Mouse (Mus musculus) midbrain, postnatal 0 days (tissue): Measurements from ENCODE around the gene Gp1bb. TPM values are rescaled to one million over a fixed set of nuclear protein-coding genes. Genes with fewer than 3 reads are reported as not detected.

Experiments used
- ATAC-seq: fragments of 200-750 bp; cut with Nextera tagmentation; 2 replicates; pipeline ENCODE4 v1.8.0; 2017; ENCODE audit warnings: moderate number of reproducible peaks, mild to moderate bottlenecking, moderate TSS enrichment, moderate library complexity; ENCODE audit not compliant: low FRiP score
- DNase-seq: peaks from one replicate; pipeline ENCODE4 v3.0.0-alpha.2; 2015; ENCODE audit warnings: low spot score
- H3K27ac ChIP-seq: fragments of 300-500 bp; sonication (generic); 2 replicates; pipeline ENCODE4 v1.5.1; 2014; ENCODE audit warnings: low read depth, mild to moderate bottlenecking, low read length, mixed read lengths
- H3K27me3 ChIP-seq: fragments of 300-500 bp; sonication (generic); 2 replicates; pipeline ENCODE4 v1.6.1; 2014; ENCODE audit warnings: low read length, control low read depth, mixed read lengths; ENCODE audit not compliant: insufficient read depth
- H3K36me3 ChIP-seq: fragments of 300-500 bp; sonication (generic); 2 replicates; pipeline ENCODE4 v1.6.1; 2014; ENCODE audit warnings: low read length, control low read depth, mixed read lengths; ENCODE audit not compliant: insufficient read depth
- H3K4me1 ChIP-seq: fragments of 300-500 bp; sonication (generic); 2 replicates; pipeline ENCODE4 v1.6.1; 2014; ENCODE audit warnings: mild to moderate bottlenecking, control low read depth, antibody characterized with exemption, low read length, mixed read lengths; ENCODE audit not compliant: insufficient read depth
- H3K4me2 ChIP-seq: fragments of 300-500 bp; sonication (generic); 2 replicates; pipeline ENCODE4 v1.6.1; 2014; ENCODE audit warnings: low read depth, mild to moderate bottlenecking, low read length, mixed read lengths; ENCODE audit not compliant: poor library complexity, severe bottlenecking
- H3K4me3 ChIP-seq: fragments of 300-500 bp; sonication (generic); 2 replicates; pipeline ENCODE4 v1.5.1; 2014; ENCODE audit warnings: low read depth, mild to moderate bottlenecking, low read length, moderate library complexity
- H3K9ac ChIP-seq: fragments of 300-500 bp; sonication (generic); replicated peaks from 2 replicates; pipeline ENCODE4 v1.6.1; 2014; ENCODE audit warnings: mild to moderate bottlenecking, low read length, moderate library complexity, mixed read lengths; ENCODE audit not compliant: poor library complexity, severe bottlenecking
- H3K9me3 ChIP-seq: fragments of 300-500 bp; sonication (generic); 2 replicates; pipeline ENCODE4 v1.6.1; 2016; ENCODE audit warnings: low read length, control low read depth
- CTCF ChIP-seq: IDR thresholded peaks from 2 replicates; pipeline ENCODE4 v1.5.1; 2016; ENCODE audit warnings: antibody characterized with exemption, mild to moderate bottlenecking
- WGBS: fragments of 180-500 bp; shearing (Covaris S2); extraction: QIAGEN DNeasy Blood & Tissue Kit; methylation state at CpG from one replicate; pipeline ENCODE4 v1.1.7; 2014; 5-methylcytosine and 5-hydroxymethylcytosine counted together
- polyA plus RNA-seq: library from polyadenylated mRNA; unstranded; fragments of >200 nt; fragmentation: Nextera tagmentation; extraction: Ambion mirVana; gene quantifications from 2 replicates; pipeline ENCODE4 v1.2.1, GENCODE M21; 2015
- total RNA-seq: library from RNA; depleted of rRNA; stranded (reverse); fragments of >200 nt; gene quantifications from 2 replicates; pipeline ENCODE4 v1.2.3, GENCODE M21; 2014; rRNA removed

Gp1bb gene
- 28.6 and 39.4 TPM in 2 replicates for total RNA-seq
- polyA plus RNA-seq, result 11.6 and 11.9 TPM in 2 replicates

DNA sequence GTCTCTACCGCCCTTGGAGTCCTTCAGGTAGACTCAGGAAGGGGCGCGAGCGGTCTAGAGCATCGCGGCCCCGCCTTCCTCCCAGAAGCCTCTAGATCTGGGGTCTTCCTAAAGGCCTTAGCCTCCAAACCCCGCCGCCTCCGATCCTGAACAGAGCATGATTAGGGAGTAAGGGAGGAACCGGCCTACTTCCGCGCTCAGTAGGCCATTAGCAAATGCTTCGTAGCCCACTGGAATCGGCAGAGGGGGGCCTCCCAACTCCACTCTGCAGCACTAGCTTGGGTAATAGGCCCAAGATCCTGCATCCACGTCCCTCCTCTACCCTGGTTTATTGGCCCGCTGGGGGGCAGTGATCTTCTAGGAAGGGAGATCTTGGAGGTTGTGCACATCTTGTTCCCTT, at the start of gene Gp1bb:
Gene Gp1bb, minus strand, starts transcription at position 385 of the 400 bp plus-strand sequence.
- Histone ChIP-seq H3K4me2 (peak within 1 kb of the TSS; percentile 63), H3K27ac (no peak within 1 kb of the TSS), H3K9me3 (no peaks in the 10 kb centered on the region), H3K36me3 (peaks cover 30% of the 10 kb centered on the region), H3K27me3 (peaks cover 40% of the 10 kb centered on the region), H3K4me1 (peaks cover 6% of the 10 kb centered on the region; the same call in 1 of the 2 replicates), H3K4me3 (peak within 1 kb of the TSS; percentile 30; the same call in 1 of the 2 replicates), H3K9ac (0 out of 2 replicates have a peak within 1 kb of the TSS, but pooled peaks have one; percentile 29)
- DNase-seq (no peak), ATAC-seq (no peak)
- no peak for TF ChIP-seq CTCF
- WGBS, result 28% methylated on average over 17 of the region's 17 CpGs

DNA sequence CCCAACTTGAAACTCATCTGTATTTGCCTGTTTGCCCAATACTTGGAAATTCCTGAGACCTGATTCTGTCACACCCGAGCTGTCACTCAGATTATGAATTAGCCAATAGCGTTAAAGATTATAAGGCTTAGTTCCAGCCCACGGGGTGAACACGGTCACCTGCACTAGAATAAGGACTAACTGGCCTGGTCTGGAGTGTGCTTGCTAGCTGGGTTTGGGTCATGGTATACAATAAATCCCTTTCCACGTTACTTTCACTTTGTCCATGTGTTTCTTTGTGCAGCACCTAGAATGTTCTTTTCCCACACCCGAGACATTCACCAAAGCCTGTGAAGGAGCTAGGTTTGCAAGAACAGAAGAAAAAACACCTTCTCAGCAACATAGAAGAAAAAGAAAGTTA, 47.7 kb upstream of the Gp1bb start:
- 66% methylated on average over 6 of the region's 6 CpGs for WGBS

DNA sequence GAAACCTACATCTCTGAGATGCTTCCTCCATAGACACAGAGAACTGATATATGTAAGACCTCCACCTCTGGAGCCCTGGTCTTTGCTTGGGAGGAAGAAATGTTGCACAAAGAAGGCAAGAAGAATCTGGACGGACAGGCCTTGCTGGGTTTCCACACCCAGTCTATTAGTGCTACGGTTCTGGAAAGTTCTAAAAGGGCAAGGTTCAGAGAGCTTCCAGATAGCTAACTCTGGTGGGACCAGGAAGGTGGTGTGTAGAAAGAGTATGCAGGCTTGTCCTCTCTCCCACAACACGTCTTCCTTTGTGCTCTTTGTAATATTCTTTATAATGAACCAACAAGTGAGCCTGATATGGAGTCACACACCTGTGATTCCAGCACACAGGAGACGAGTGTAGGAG, 36.4 kb upstream of the Gp1bb start:
- H3K36me3 ChIP-seq, result no peaks in the 10 kb centered on the region
- H3K4me2 ChIP-seq, result no peak overlapping the region
- H3K27me3 ChIP-seq, result no peaks in the 10 kb centered on the region
- ATAC-seq (no peak), DNase-seq (no peak)
- H3K27ac ChIP-seq, result no peak overlapping the region
- H3K4me3 ChIP-seq, result no peak overlapping the region
- TF ChIP-seq CTCF, result no peak
- no peaks in the 10 kb centered on the region for H3K9me3 ChIP-seq
- WGBS, result 81% methylated on average over 4 of the region's 4 CpGs
- H3K9ac ChIP-seq, result no peak overlapping the region
- no peaks in the 10 kb centered on the region for H3K4me1 ChIP-seq

More for the DNA sequence above, 47.7 kb upstream of the Gp1bb start:
- ATAC-seq (no peak), DNase-seq (no peak)
- Histone ChIP-seq H3K27me3 (no peaks in the 10 kb centered on the region), H3K9ac (no peak overlapping the region), H3K4me3 (no peak overlapping the region), H3K9me3 (no peaks in the 10 kb centered on the region), H3K4me2 (no peak overlapping the region), H3K27ac (no peak overlapping the region), H3K36me3 (no peaks in the 10 kb centered on the region), H3K4me1 (no peaks in the 10 kb centered on the region)
- TF ChIP-seq CTCF, result no peak

DNA sequence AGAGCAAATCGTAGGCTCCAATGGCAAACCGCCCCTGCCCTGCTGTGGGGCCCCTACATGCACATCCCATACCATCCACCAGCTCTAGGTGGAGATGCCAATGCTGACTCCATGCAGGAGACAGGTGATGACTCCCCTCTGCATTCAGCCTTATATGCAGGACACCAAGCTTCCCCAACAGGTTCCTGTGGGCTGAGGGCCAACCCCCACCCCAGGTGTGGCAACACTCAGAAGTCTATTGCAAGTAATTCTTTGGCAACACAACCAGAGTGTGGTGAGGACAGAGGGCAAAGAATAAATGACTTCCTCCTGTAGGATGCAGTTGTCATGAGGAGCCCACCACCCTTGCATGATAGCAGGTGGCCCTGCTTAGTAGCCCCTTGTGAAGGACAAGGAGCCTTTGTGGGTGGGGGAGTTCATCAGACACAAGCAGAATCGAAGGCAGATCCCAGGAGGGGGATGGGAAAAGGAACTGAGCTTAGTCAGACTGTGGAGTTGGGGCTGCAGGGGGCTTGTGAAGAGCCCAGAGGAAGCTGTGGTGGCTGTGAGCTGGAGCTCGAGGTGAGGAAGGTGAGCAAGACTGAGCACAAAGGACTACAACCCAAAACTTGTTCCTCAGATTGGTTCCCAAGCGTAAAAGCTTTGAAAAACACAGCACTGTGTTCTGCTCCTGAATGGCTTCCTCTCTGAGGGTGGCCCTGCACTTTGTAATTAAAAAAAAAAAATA, 33.3 kb upstream of the Gp1bb start:
- Histone ChIP-seq H3K9me3 (no peaks in the 10 kb centered on the region), H3K4me2 (no peak overlapping the region), H3K27ac (no peak overlapping the region), H3K27me3 (no peaks in the 10 kb centered on the region), H3K4me3 (no peak overlapping the region), H3K4me1 (no peaks in the 10 kb centered on the region), H3K36me3 (no peaks in the 10 kb centered on the region), H3K9ac (no peak overlapping the region)
- ATAC-seq (no peak), DNase-seq (no peak)
- WGBS, result 55% methylated on average over 5 of the region's 5 CpGs
- no peak for TF ChIP-seq CTCF

DNA sequence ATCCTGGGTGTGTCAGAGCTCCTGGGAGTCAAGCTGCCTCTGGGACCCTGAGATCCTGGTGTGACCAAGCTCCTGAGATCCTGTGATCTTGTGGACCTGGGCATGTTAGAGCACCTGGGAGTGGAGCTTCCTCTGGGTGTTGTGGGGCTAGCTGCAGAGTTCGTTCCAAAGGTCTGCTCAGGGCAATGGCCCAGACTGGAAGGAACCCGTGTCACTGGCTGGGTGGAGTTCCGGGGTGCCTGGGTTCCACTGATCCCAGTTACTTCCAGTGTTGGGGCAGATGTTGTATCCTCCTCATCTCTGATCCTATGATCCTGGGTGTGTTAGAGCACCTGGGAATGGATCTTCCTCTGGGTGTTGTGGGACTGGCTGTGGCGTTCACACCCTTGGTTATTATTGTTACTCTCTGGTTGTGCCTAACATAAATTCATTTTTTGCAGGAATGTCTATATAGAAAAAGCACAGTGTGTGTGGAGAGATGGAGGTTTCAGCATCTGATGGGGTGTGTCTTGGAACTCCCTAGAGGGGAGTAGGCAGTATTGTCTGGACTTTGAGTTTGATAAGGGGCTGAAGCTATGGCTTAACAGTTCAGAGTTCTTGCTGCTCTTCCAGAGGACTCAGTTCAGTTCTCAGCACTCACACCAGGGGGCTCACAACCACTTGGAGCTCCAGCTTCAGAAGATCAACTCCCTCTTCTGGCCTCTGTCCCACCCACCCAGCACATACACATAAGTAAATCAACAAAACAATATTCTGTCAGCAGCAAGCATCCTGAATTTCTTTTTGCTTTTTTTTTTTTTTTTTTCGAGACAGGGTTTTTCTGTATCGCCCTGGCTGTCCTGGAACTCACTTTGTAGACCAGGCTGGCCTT, 31.3 kb upstream of the Gp1bb start:
- no peaks in the 10 kb centered on the region for H3K9me3 ChIP-seq
- H3K9ac ChIP-seq, result no peak overlapping the region
- DNase-seq (no peak), ATAC-seq (no peak)
- no peak overlapping the region for H3K27ac ChIP-seq
- no peaks in the 10 kb centered on the region for H3K4me1 ChIP-seq
- H3K4me2 ChIP-seq, result no peak overlapping the region
- no peak overlapping the region for H3K4me3 ChIP-seq
- WGBS, result 89% methylated on average over 6 of the region's 6 CpGs
- no peaks in the 10 kb centered on the region for H3K27me3 ChIP-seq
- no peaks in the 10 kb centered on the region for H3K36me3 ChIP-seq
- TF ChIP-seq CTCF, result no peak

DNA sequence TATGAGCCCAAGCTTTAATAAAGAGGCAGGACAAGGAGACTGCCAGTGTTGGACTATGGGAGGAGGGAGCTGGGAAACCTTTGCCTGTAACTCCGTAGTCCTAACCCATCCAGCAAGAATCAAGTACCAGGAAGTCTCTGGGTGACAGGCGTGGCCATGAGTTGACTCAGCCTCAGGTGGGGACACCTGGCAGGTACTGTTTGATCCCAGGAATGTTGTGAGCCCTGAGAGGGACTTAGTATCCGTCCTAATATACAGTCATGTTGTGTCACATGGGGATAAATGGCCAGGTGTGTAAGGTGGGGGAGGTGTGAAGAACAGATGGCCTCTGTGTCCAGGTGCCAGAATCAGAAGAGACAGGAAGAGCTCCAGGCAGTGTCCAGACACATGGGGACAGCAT, 26.9 kb upstream of the Gp1bb start:
- no peak for DNase-seq
- H3K27me3 ChIP-seq, result no peaks in the 10 kb centered on the region
- no peaks in the 10 kb centered on the region for H3K9me3 ChIP-seq
- TF ChIP-seq CTCF, result no peak
- no peak overlapping the region for H3K9ac ChIP-seq
- H3K4me3 ChIP-seq, result no peak overlapping the region
- no peak for ATAC-seq
- no peak overlapping the region for H3K4me2 ChIP-seq
- no peak overlapping the region for H3K27ac ChIP-seq
- H3K4me1 ChIP-seq, result no peaks in the 10 kb centered on the region
- H3K36me3 ChIP-seq, result no peaks in the 10 kb centered on the region
- WGBS, result 65% methylated on average over 3 of the region's 3 CpGs
